Mouse (Mus musculus) hindbrain, embryonic 11.5 days (tissue): ENCODE results near the gene Mmel1. TPM values are rescaled to one million over a fixed set of nuclear protein-coding genes. Genes with fewer than 3 reads are reported as not detected.

Source experiments
- ATAC-seq: fragments of 200-750 bp; cut with Nextera tagmentation; 2 replicates; pipeline ENCODE4 v1.8.0; 2017; ENCODE audit warnings: mild to moderate bottlenecking, moderate TSS enrichment, moderate library complexity; ENCODE audit not compliant: low FRiP score
- DNase-seq: peaks from one replicate; pipeline ENCODE4 v3.0.0-alpha.2; 2015; ENCODE audit warnings: low spot score
- H3K27ac ChIP-seq: fragments of 300-500 bp; sonication (generic); 2 replicates; pipeline ENCODE4 v1.5.1; 2014; ENCODE audit warnings: mild to moderate bottlenecking, low read depth, low read length
- H3K27me3 ChIP-seq: fragments of 300-500 bp; sonication (generic); 2 replicates; pipeline ENCODE4 v1.6.1; 2014; ENCODE audit warnings: mild to moderate bottlenecking, low read length, moderate library complexity, mixed read lengths; ENCODE audit not compliant: control insufficient read depth, insufficient read depth
- H3K36me3 ChIP-seq: fragments of 300-500 bp; sonication (generic); 2 replicates; pipeline ENCODE4 v1.6.1; 2014; ENCODE audit warnings: mild to moderate bottlenecking, low read length, moderate library complexity, mixed read lengths; ENCODE audit not compliant: control insufficient read depth, insufficient read depth
- H3K4me1 ChIP-seq: fragments of 300-500 bp; sonication (generic); replicated peaks from 2 replicates; pipeline ENCODE4 v1.6.1; 2014; ENCODE audit warnings: low read length, mixed read lengths; ENCODE audit not compliant: control insufficient read depth, insufficient read depth
- H3K4me2 ChIP-seq: fragments of 300-500 bp; sonication (generic); replicated peaks from 2 replicates; pipeline ENCODE4 v1.6.1; 2014; ENCODE audit warnings: mild to moderate bottlenecking, low read depth, low read length
- H3K4me3 ChIP-seq: fragments of 300-500 bp; sonication (generic); 2 replicates; pipeline ENCODE4 v1.5.1; 2014; ENCODE audit warnings: low read depth, low read length
- H3K9ac ChIP-seq: fragments of 300-500 bp; sonication (generic); 2 replicates; pipeline ENCODE4 v1.6.1; 2014; ENCODE audit warnings: low read depth, low read length
- H3K9me3 ChIP-seq: fragments of 300-500 bp; sonication (generic); 2 replicates; pipeline ENCODE4 v1.6.1; 2016; ENCODE audit warnings: low read length; ENCODE audit not compliant: control insufficient read depth
- WGBS: fragments of 180-500 bp; shearing (Covaris S2); extraction: QIAGEN DNeasy Blood & Tissue Kit; methylation state at CpG from one replicate; pipeline ENCODE4 v1.1.7; 2014; 5-methylcytosine and 5-hydroxymethylcytosine counted together
- polyA plus RNA-seq: library from polyadenylated mRNA; unstranded; fragments of >200 nt; fragmentation: Nextera tagmentation; extraction: Ambion mirVana; gene quantifications from 2 replicates; pipeline ENCODE4 v1.2.1, GENCODE M21; 2014

Gene Mmel1
- polyA plus RNA-seq, 1 experiment from 2014 or later, result 0.48 TPM

GRCm38 (mm10) chr4:154944121-154944590 is 74.8 kb downstream of the Mmel1 start:
- H3K9me3 ChIP-seq, result no peaks in the 10 kb centered on the region
- H3K36me3 ChIP-seq, result no peaks in the 10 kb centered on the region
- H3K4me3 ChIP-seq, result no peak overlapping the region
- peaks cover 10% of the 10 kb centered on the region; the same call in 1 of the 2 replicates for H3K4me1 ChIP-seq
- H3K4me2 ChIP-seq, result no peak overlapping the region
- peaks cover 3% of the 10 kb centered on the region; the same call in 1 of the 2 replicates for H3K27me3 ChIP-seq
- 9% methylated on average over 2 of the region's 2 CpGs for WGBS
- peak; percentile 86 for DNase-seq
- no peak overlapping the region for H3K27ac ChIP-seq
- peak; percentile 66 for ATAC-seq
- no peak overlapping the region for H3K9ac ChIP-seq

Other genes starting within 250 kb of the Mmel1 start
- 17.6 and 21.8 TPM in 2 replicates for gene Prdm16, start 232.7 kb upstream of the Mmel1 start, polyA plus RNA-seq
- not detected in 2 replicates for gene Actrt2, start 201.7 kb upstream of the Mmel1 start, polyA plus RNA-seq
- 0.09 and 0.32 TPM in 2 replicates for gene Ttc34, start 32.1 kb upstream of the Mmel1 start, polyA plus RNA-seq
- gene Fam213b, start 29.6 kb downstream of the Mmel1 start, polyA plus RNA-seq, result 39.8 and 41.4 TPM in 2 replicates
- 1.0 and 1.1 TPM in 2 replicates for gene Tnfrsf14, start 59.0 kb downstream of the Mmel1 start, polyA plus RNA-seq
- 159 and 269 TPM in 2 replicates for gene Hes5, start 91.3 kb downstream of the Mmel1 start, polyA plus RNA-seq
- 31.5 and 37.4 TPM in 2 replicates for gene Pank4, start 94.5 kb downstream of the Mmel1 start, polyA plus RNA-seq
- gene Plch2, start 187.2 kb downstream of the Mmel1 start, polyA plus RNA-seq, result 1.5 and 2.1 TPM in 2 replicates
- gene Pex10, start 197.4 kb downstream of the Mmel1 start, polyA plus RNA-seq, result 5.6 and 7.8 TPM in 2 replicates
- gene Rer1, start 216.8 kb downstream of the Mmel1 start, polyA plus RNA-seq, result 156 and 166 TPM in 2 replicates
- gene Morn1, start 217.0 kb downstream of the Mmel1 start, polyA plus RNA-seq, result 3.3 and 4.2 TPM in 2 replicates